Mouse (Mus musculus) forebrain, postnatal 0 days (tissue): Measurements from ENCODE around the gene Platr17. TPM values are rescaled to one million over a fixed set of nuclear protein-coding genes. Genes with fewer than 3 reads are reported as not detected.

Experiments used
- ATAC-seq: fragments of 200-750 bp; cut with Nextera tagmentation; 2 replicates; pipeline ENCODE4 v1.8.0; 2017; ENCODE audit warnings: mild to moderate bottlenecking, moderate library complexity
- DNase-seq: peaks from one replicate; pipeline ENCODE4 v3.0.0-alpha.2; 2015
- H3K27ac ChIP-seq: fragments of 300-500 bp; sonication (generic); 2 replicates; pipeline ENCODE4 v1.5.1; 2014; ENCODE audit warnings: low read depth, mild to moderate bottlenecking, antibody characterized with exemption, low read length, moderate library complexity, mixed read lengths
- H3K27me3 ChIP-seq: fragments of 300-500 bp; sonication (generic); 2 replicates; pipeline ENCODE4 v1.6.1; 2014; ENCODE audit warnings: mild to moderate bottlenecking, low read length, mixed read lengths; ENCODE audit not compliant: insufficient read depth
- H3K36me3 ChIP-seq: fragments of 300-500 bp; sonication (generic); 2 replicates; pipeline ENCODE4 v1.6.1; 2014; ENCODE audit warnings: mild to moderate bottlenecking, moderate library complexity; ENCODE audit not compliant: insufficient read depth
- H3K4me1 ChIP-seq: fragments of 300-500 bp; sonication (generic); 2 replicates; pipeline ENCODE4 v1.6.1; 2014; ENCODE audit warnings: antibody characterized with exemption; ENCODE audit not compliant: insufficient read depth
- H3K4me2 ChIP-seq: fragments of 300-500 bp; sonication (generic); 2 replicates; pipeline ENCODE4 v1.6.1; 2014; ENCODE audit warnings: low read depth, mild to moderate bottlenecking, moderate library complexity
- H3K4me3 ChIP-seq: fragments of 300-500 bp; sonication (generic); 2 replicates; pipeline ENCODE4 v1.5.1; 2014; ENCODE audit warnings: low read depth, low read length, mixed read lengths
- H3K9ac ChIP-seq: fragments of 300-500 bp; sonication (generic); 2 replicates; pipeline ENCODE4 v1.6.1; 2014; ENCODE audit warnings: mild to moderate bottlenecking
- H3K9me3 ChIP-seq: fragments of 300-500 bp; sonication (generic); 2 replicates; pipeline ENCODE4 v1.6.1; 2016; ENCODE audit warnings: low read length
- CTCF ChIP-seq: sonication (generic); IDR thresholded peaks from 2 replicates; pipeline ENCODE4 v1.5.1; 2016; ENCODE audit warnings: antibody characterized with exemption, control low read depth, low read depth
- WGBS: fragments of 180-500 bp; shearing (Covaris S2); extraction: QIAGEN DNeasy Blood & Tissue Kit; methylation state at CpG from one replicate; pipeline ENCODE4 v1.1.7; 2014; 5-methylcytosine and 5-hydroxymethylcytosine counted together
- polyA plus RNA-seq: library from polyadenylated mRNA; unstranded; fragments of >200 nt; fragmentation: Nextera tagmentation; extraction: Ambion mirVana; gene quantifications from 2 replicates; pipeline ENCODE4 v1.2.1, GENCODE M21; 2015
- total RNA-seq: library from RNA; depleted of rRNA; stranded (reverse); fragments of >200 nt; gene quantifications from 2 replicates; pipeline ENCODE4 v1.2.3, GENCODE M21; 2014

The Platr17 gene
- total and polyA plus RNA-seq, 2 experiments from 2014 or later, result 2.0 TPM; not detected in 1

DNA sequence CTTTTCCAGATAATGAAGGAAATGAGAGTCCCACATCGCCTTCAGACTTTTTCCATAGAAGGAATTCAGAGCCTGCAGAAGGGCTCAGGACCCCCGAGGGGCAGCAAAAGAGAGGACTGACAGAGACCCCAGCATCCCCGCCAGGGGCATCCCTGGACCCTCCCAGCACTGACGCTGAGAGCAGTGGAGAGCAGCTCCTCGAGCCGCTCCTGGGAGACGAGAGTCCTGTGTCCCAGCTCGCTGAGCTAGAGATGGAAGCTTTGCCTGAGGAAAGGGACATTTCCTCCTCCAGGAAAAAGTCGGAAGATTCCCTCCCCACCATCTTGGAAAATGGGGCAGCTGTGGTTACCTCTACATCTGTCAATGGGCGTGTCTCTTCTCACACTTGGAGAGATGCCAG is 8.3 kb downstream of the Platr17 start:
- Histone ChIP-seq H3K4me2 (no peak overlapping the region), H3K4me1 (peaks cover 7% of the 10 kb centered on the region; the same call in 1 of the 2 replicates), H3K9me3 (no peaks in the 10 kb centered on the region), H3K27ac (no peak overlapping the region), H3K27me3 (no peaks in the 10 kb centered on the region), H3K9ac (no peak overlapping the region), H3K4me3 (no peak overlapping the region), H3K36me3 (peaks cover 43% of the 10 kb centered on the region)
- ATAC-seq (no peak), DNase-seq (no peak)
- WGBS, result 88% methylated on average over 10 of the region's 10 CpGs
- no peak for TF ChIP-seq CTCF

DNA sequence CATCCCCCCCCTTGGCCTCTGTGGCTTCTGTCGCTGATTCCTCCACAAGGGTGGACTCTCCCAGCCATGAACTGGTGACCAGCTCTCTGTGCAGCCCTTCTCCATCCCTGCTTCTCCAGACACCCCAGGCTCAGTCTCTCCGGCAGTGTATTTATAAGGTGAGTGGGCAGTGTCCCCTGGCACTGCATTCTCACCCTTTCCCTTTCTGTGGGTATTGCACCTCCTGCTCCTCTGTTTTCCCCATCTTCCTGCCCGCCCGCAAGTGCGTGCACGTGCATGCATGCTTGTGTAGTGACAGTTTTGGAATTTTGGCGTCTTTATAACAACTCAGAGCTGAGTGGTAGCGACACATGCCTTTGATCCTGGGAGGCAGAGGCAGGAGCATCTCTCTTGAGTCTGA is 9.0 kb downstream of the Platr17 start:
- Histone ChIP-seq H3K36me3 (peaks cover 43% of the 10 kb centered on the region), H3K27ac (no peak overlapping the region), H3K27me3 (no peaks in the 10 kb centered on the region), H3K9ac (no peak overlapping the region), H3K4me3 (no peak overlapping the region), H3K4me2 (no peak overlapping the region), H3K9me3 (no peaks in the 10 kb centered on the region), H3K4me1 (peaks cover 7% of the 10 kb centered on the region; the same call in 1 of the 2 replicates)
- WGBS, result 95% methylated on average over 8 of the region's 8 CpGs
- ATAC-seq (no peak), DNase-seq (no peak)
- no peak for TF ChIP-seq CTCF

DNA sequence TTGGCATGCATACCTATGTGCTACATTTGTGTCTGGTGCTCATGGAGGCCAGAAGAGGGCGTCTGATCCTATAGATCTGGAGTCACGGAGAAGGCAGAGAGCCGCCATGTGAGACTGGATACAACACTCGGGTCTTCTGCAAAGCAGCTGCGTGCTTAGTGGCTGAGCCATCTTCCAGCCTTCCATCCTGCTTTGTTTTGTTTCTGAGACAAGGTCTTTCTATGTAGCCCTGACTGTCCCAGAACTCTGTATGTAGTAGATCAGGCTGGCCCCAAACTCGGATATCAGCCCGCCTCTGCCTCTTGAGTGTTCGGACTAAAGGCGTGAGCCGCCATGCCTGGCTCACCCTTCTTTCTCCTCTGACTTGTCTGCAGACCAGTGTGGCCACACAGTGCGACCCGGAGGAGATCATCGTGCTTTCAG is 10.0 kb downstream of the Platr17 start:
- no peak overlapping the region for H3K27ac ChIP-seq
- ATAC-seq (no peak), DNase-seq (no peak)
- H3K4me1 ChIP-seq, result peaks cover 9% of the 10 kb centered on the region; the same call in 1 of the 2 replicates
- WGBS, result 65% methylated on average over 13 of the region's 13 CpGs
- no peaks in the 10 kb centered on the region for H3K9me3 ChIP-seq
- H3K4me3 ChIP-seq, result no peak overlapping the region
- no peak overlapping the region for H3K9ac ChIP-seq
- H3K4me2 ChIP-seq, result 0 out of 2 replicates have a peak overlapping the region, but pooled peaks have one; percentile 63
- no peaks in the 10 kb centered on the region for H3K27me3 ChIP-seq
- no peak; the same call in 1 of the 2 replicates for TF ChIP-seq CTCF
- peaks cover 43% of the 10 kb centered on the region for H3K36me3 ChIP-seq

DNA sequence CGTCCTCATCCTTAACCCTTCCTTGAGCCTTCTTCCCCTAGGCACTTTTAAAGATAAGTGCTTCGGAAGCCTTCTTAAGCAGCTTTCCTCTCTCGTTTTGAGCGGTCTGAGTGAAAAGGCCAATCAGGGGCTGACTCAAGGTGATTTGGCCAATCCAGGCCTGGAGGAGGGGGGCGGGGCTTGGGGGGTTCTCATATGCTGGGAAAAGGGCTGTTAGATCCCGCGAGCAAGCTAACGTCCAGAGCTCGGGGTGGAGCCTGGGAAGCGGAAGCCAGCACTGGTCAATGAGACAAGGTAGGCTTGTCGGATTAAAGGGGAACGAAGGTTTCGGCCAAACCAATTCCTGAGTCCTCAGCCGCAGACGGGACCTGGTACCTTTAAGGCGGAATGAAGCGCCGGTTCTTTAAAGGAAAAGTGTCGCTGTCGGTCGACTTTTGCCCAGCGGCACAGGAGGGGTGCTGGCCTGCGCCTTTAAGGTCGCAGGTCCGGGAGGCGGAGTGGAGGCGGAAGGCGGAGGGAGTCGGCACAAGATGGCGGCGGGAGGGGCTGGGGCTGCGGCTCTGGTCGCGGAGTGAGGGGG is 10.8 kb downstream of the Platr17 start, which contains the start of the genes Tapbp and Zbtb22:
Gene Tapbp, plus strand, starts transcription at position 229 of the 580 bp plus-strand sequence.
Gene Zbtb22, plus strand, starts transcription at position 234 of the 580 bp plus-strand sequence.
- WGBS, result under 1% methylated on average over 33 of the region's 34 CpGs
- peak within 1 kb of the TSS; percentile 86 for H3K27ac ChIP-seq
- H3K9me3 ChIP-seq, result no peaks in the 10 kb centered on the region
- H3K4me1 ChIP-seq, result peaks cover 7% of the 10 kb centered on the region; the same call in 1 of the 2 replicates
- no peak for TF ChIP-seq CTCF
- H3K9ac ChIP-seq, result peak within 1 kb of the TSS; percentile 56
- H3K36me3 ChIP-seq, result peaks cover 43% of the 10 kb centered on the region
- peak within 1 kb of the TSS; percentile 53 for H3K4me3 ChIP-seq
- ATAC-seq, result peak; percentile 93
- H3K27me3 ChIP-seq, result no peaks in the 10 kb centered on the region
- peak within 1 kb of the TSS; percentile 63 for H3K4me2 ChIP-seq
- peak; percentile 98 for DNase-seq

DNA sequence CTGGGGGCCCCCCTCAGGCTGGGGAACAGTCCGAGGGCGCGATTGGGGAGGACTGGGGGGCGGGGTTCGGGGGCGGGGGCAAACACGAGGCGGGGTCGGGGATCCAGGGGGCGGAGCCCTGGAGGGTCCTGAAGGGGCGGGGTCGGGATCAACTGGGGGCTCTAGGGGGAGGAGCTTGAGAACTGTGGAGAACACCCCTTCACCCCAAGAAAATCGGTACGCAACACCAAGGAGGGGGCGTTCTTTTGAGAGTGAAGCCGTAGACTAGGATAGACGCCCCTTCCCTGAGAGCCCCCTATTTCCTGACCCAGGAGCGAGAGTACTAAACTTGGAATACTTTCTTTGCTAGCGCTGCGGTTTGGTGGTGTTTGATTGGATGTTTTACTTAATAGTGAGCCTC is 11.4 kb downstream of the Platr17 start:
- peaks cover 40% of the 10 kb centered on the region for H3K36me3 ChIP-seq
- ATAC-seq, result peak; percentile 18
- 2% methylated on average over 11 of the region's 20 CpGs for WGBS
- no peak for TF ChIP-seq CTCF
- H3K27ac ChIP-seq, result peak overlapping the region; percentile 86
- H3K9me3 ChIP-seq, result no peaks in the 10 kb centered on the region
- H3K4me1 ChIP-seq, result peaks cover 7% of the 10 kb centered on the region; the same call in 1 of the 2 replicates
- peak overlapping the region; percentile 56 for H3K9ac ChIP-seq
- H3K4me2 ChIP-seq, result peak overlapping the region; percentile 63
- no peak for DNase-seq
- H3K27me3 ChIP-seq, result no peaks in the 10 kb centered on the region
- peak overlapping the region; percentile 53 for H3K4me3 ChIP-seq

DNA sequence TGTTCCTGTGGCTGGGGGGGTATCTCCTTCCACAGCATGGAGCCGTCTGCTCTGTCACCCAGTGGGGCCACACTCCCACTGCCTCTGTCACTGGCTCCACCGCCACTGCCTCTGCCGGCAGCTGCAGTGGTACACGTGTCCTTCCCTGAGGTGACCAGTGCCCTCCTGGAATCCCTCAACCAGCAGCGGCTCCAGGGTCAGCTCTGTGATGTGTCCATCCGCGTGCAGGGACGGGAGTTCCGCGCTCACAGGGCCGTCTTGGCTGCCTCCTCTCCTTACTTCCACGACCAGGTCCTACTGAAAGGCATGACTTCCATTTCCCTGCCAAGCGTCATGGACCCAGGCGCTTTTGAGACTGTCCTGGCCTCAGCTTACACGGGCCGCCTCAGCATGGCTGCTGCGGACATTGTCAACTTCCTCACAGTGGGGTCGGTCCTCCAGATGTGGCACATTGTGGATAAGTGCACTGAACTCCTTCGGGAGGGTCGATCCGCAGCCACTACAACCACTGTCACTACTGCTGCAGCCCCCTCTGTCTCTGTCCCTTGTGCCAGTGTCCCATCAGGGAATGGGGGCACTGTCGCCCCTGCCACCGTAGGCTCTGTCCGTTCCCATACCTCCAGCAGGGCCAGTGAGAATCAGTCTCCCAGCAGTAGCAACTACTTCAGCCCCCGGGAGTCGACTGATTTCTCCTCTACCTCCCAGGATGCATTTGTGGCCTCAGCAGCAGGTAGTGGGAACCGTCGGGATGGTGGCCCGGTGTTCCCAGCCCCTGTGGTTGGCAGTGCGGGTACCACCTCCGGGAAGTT is 12.1 kb downstream of the Platr17 start:
- H3K27ac ChIP-seq, result no peak overlapping the region
- H3K4me1 ChIP-seq, result peaks cover 7% of the 10 kb centered on the region; the same call in 1 of the 2 replicates
- H3K27me3 ChIP-seq, result no peaks in the 10 kb centered on the region
- no peaks in the 10 kb centered on the region for H3K9me3 ChIP-seq
- H3K9ac ChIP-seq, result no peak overlapping the region
- ATAC-seq (no peak), DNase-seq (no peak)
- H3K4me2 ChIP-seq, result peak overlapping the region; percentile 63
- no peak for TF ChIP-seq CTCF
- 73% methylated on average over 31 of the region's 31 CpGs for WGBS
- H3K36me3 ChIP-seq, result peaks cover 32% of the 10 kb centered on the region
- peak overlapping the region; percentile 53 for H3K4me3 ChIP-seq
